Mouse (Mus musculus) kidney, adult 2 months (tissue): ENCODE measurements around the gene Gm47791.

Experiments used
- CTCF ChIP-seq: fragments of 200-500 bp; conservative IDR thresholded peaks from 2 replicates; pipeline ENCODE4 v1.5.1; 2011; ENCODE audit warnings: low read depth, mild to moderate bottlenecking, control low read depth, low read length, moderate library complexity, mixed read lengths; ENCODE audit not compliant: insufficient read depth, insufficient read length
- POLR2A ChIP-seq: fragments of 200-500 bp; IDR thresholded peaks from one replicate; pipeline ENCODE4 v1.6.1; 2011; ENCODE audit warnings: low read depth, low read length, control low read depth

DNA sequence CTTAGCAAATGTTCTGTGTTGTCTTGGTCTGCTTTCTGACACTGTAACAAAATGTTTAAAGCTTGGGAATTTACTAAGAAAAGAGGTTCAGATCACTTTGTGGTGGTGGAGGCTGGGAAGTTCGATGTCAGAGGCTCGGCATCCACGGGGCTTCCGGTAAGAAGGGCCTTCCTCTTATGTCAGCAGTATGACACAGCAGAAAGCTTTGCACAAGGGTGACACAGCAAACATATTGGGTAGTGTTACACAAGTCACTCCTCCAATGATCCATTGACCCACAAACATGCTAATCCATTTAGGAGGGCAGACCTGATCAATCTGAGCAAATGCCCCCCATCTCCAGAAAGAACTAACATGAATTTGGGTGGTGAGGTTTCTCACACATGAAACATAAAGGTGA, 26.0 kb upstream of the Gm47791 start:
- TF ChIP-seq POLR2A: no peak
- no peak for TF ChIP-seq CTCF
